Mouse (Mus musculus) small intestine, adult 10 weeks (tissue): Measurements from ENCODE around the gene Olfr1238. TPM values are rescaled to one million over a fixed set of nuclear protein-coding genes. Genes with fewer than 3 reads are reported as not detected.

Source experiments
- polyA plus RNA-seq: library from polyadenylated mRNA; stranded (reverse); fragments of 350-450 nt; fragmentation: Illumina TruSeq; extraction: RNeasy Lipid Tissue Mini Kit (QIAGEN cat#74804); gene quantifications from one replicate; pipeline ENCODE4 v1.2.3, GENCODE M21; 2014; ENCODE audit warnings: low replicate concordance

Olfr1238 gene
- polyA plus RNA-seq: not detected

GRCm38 (mm10) chr2:89409576-89409975 lies at the start of gene Olfr1238:
Gene Olfr1238, minus strand, starts transcription at chr2:89409676.

GRCm38 (mm10) chr2:89442900-89443299 lies 33.4 kb upstream of the Olfr1238 start, which contains the start of gene Olfr1240:
Gene Olfr1240, minus strand, starts transcription at chr2:89443000.

GRCm38 (mm10) chr2:89420307-89420706 lies 10.8 kb upstream of the Olfr1238 start, which contains the start of gene Olfr1239:
Gene Olfr1239, minus strand, starts transcription at chr2:89420407.

GRCm38 (mm10) chr2:89364765-89365164 lies 44.7 kb downstream of the Olfr1238 start, which contains the start of gene Olfr1234:
Gene Olfr1234, minus strand, starts transcription at chr2:89364865.

Other genes with a start within 250 kb of the Olfr1238 start
- not detected for gene Olfr1224-ps1, start 245.6 kb downstream of the Olfr1238 start, polyA plus RNA-seq
- gene Olfr1225, start 235.0 kb downstream of the Olfr1238 start, polyA plus RNA-seq: not detected
- gene Olfr1226, start 209.6 kb downstream of the Olfr1238 start, polyA plus RNA-seq: not detected
- gene Olfr1228, start 155.6 kb downstream of the Olfr1238 start, polyA plus RNA-seq: not detected
- not detected for gene Olfr1229, start 121.7 kb downstream of the Olfr1238 start, polyA plus RNA-seq
- not detected for gene Olfr1230, start 112.4 kb downstream of the Olfr1238 start, polyA plus RNA-seq
- gene Olfr1231, start 102.6 kb downstream of the Olfr1238 start, polyA plus RNA-seq: not detected
- not detected for gene Olfr1232, start 80.0 kb downstream of the Olfr1238 start, polyA plus RNA-seq
- gene Olfr1233, start 67.3 kb downstream of the Olfr1238 start, polyA plus RNA-seq: not detected
- not detected for gene Olfr1234, start 44.8 kb downstream of the Olfr1238 start, polyA plus RNA-seq
- not detected for gene Olfr1239, start 10.7 kb upstream of the Olfr1238 start, polyA plus RNA-seq
- not detected for gene Olfr1240, start 33.3 kb upstream of the Olfr1238 start, polyA plus RNA-seq
- not detected for gene Olfr1241, start 77.5 kb upstream of the Olfr1238 start, polyA plus RNA-seq
- not detected for gene Olfr1242, start 88.7 kb upstream of the Olfr1238 start, polyA plus RNA-seq
- not detected for gene Olfr1243, start 121.8 kb upstream of the Olfr1238 start, polyA plus RNA-seq
- gene Olfr1245, start 168.8 kb upstream of the Olfr1238 start, polyA plus RNA-seq: not detected
- not detected for gene Olfr1246, start 183.5 kb upstream of the Olfr1238 start, polyA plus RNA-seq
- not detected for gene Olfr1247, start 204.5 kb upstream of the Olfr1238 start, polyA plus RNA-seq
- not detected for gene Olfr1248, start 208.6 kb upstream of the Olfr1238 start, polyA plus RNA-seq
- gene Olfr1249, start 225.3 kb upstream of the Olfr1238 start, polyA plus RNA-seq: not detected